Mouse (Mus musculus): ENCODE results near the gene Trex1. TPM values are rescaled to one million over a fixed set of nuclear protein-coding genes. Genes with fewer than 3 reads are reported as not detected.

Trex1 gene
- polyA plus RNA-seq, 1 experiment from 2014 or later: 14.5 TPM

GRCm38 (mm10) chr9:109046306-109046705 is 13.2 kb downstream of the Trex1 start:
- Histone ChIP-seq H3K36me3 (no peaks in the 10 kb centered on the region), H3K4me2 (replicated peaks) (no peak overlapping the region), H3K4me1 (replicated peaks) (no peaks in the 10 kb centered on the region), H3K27ac (no peak overlapping the region), H3K27me3 (no peaks in the 10 kb centered on the region), H3K9ac (replicated peaks) (no peak overlapping the region), H3K9me3 (no peaks in the 10 kb centered on the region), H3K4me3 (replicated peaks) (no peak overlapping the region)
- WGBS: 42% methylated on average over 5 of the region's 5 CpGs
- 0 out of 2 replicates have a peak, but pooled peaks have one; percentile 17 for ATAC-seq

- Histone ChIP-seq H3K9ac (replicated peaks) (no peak overlapping the region), H3K36me3 (no peaks in the 10 kb centered on the region), H3K4me1 (replicated peaks) (peaks cover 16% of the 10 kb centered on the region), H3K9me3 (no peaks in the 10 kb centered on the region), H3K4me3 (replicated peaks) (no peak overlapping the region), H3K27ac (no peak overlapping the region), H3K27me3 (no peaks in the 10 kb centered on the region), H3K4me2 (replicated peaks) (no peak overlapping the region)
- ATAC-seq: no peak
- 82% methylated on average over 7 of the region's 7 CpGs for WGBS
Measured at GRCm38 (mm10) chr9:109041351-109041750, 18.2 kb downstream of the Trex1 start.

DNA sequence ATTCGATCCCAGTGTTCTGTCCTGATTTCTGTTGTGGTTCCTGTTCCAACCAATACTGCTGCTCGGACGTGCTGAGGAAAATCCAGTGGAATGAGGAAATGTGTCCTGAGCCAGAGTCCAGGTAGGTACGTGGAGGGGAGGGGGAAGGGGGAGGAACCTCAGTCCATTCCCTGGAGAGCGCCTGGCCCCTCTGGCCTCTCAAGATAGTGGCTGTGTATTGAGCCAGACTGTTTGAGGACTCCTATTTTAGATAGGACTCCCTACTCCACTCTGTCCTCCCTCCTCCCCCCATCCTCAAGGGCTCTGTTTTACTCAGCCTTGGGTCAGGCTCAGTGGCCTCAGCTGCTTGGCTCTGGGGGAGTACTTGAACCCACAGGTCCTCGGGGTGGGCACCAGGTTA is 18.6 kb downstream of the Trex1 start:
- H3K9me3 ChIP-seq: no peaks in the 10 kb centered on the region

DNA sequence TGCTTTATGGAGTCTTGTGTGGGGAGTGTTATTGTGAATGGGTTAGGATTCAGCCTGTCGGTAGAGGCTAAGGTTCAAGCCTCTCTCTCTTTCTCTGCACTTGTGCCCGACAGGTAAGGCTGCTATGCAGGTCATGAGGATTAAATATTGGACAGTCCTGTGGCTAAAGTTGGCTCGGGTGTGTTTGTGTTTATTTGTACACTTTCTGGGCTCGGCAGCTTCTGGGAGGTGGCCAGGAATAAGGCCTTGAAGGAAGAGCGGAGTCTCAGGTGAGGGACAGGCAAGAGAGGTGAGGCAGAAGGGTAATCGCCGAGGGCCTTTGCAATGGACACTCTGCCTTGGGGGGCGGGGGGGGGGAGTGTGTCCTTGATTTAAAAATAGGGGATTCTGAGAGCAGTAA is 19.3 kb downstream of the Trex1 start:
- ATAC-seq: no peak
- WGBS: 84% methylated on average over 8 of the region's 8 CpGs
- H3K4me1 ChIP-seq (replicated peaks): peaks cover 16% of the 10 kb centered on the region

More for the DNA sequence above, 18.6 kb downstream of the Trex1 start:
- 64% methylated on average over 6 of the region's 6 CpGs for WGBS
- no peaks in the 10 kb centered on the region for H3K27me3 ChIP-seq
- no peak overlapping the region for H3K4me2 ChIP-seq (replicated peaks)
- no peak for ATAC-seq
- H3K4me3 ChIP-seq (replicated peaks): no peak overlapping the region
- peaks cover 16% of the 10 kb centered on the region for H3K4me1 ChIP-seq (replicated peaks)
- no peak overlapping the region for H3K27ac ChIP-seq
- no peak overlapping the region; the same call in 1 of the 2 replicates for H3K9ac ChIP-seq (replicated peaks)
- no peaks in the 10 kb centered on the region for H3K36me3 ChIP-seq

GRCm38 (mm10) chr9:109039681-109040080 is 19.9 kb downstream of the Trex1 start:
- H3K9ac ChIP-seq (replicated peaks): no peak overlapping the region
- H3K4me1 ChIP-seq (replicated peaks): peaks cover 16% of the 10 kb centered on the region
- no peaks in the 10 kb centered on the region for H3K27me3 ChIP-seq
- H3K4me3 ChIP-seq (replicated peaks): no peak overlapping the region
- H3K9me3 ChIP-seq: no peaks in the 10 kb centered on the region
- H3K27ac ChIP-seq: no peak overlapping the region
- ATAC-seq: no peak
- 82% methylated on average over 4 of the region's 4 CpGs for WGBS
- H3K4me2 ChIP-seq (replicated peaks): no peak overlapping the region
- H3K36me3 ChIP-seq: no peaks in the 10 kb centered on the region

More for the DNA sequence above, 19.3 kb downstream of the Trex1 start:
- Histone ChIP-seq H3K4me3 (replicated peaks) (no peak overlapping the region), H3K27ac (no peak overlapping the region), H3K27me3 (no peaks in the 10 kb centered on the region), H3K9me3 (no peaks in the 10 kb centered on the region), H3K9ac (replicated peaks) (no peak overlapping the region), H3K4me2 (replicated peaks) (no peak overlapping the region), H3K36me3 (no peaks in the 10 kb centered on the region)

DNA sequence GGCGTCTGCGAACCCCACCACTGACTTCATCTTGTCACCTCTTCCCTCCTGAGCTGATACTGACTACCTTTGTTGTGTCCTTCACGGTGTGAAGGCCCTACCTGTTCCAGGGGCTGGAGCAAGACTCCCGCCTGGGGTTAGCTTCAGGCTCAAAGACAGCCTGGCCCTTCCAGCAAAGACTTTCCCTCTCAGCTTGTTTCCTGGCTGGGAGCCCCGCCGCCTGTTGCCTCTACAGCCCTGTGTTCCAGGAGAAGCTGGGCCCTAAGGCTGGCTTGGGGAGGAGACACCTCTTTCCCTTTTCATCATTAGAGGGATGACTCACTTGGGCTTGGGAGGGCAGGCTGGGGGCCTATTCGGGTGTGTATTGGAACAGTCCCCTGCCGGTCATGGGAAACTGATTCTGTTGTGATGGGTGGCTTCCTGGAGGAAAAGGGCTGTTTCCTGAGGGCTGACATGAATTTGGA is 20.6 kb downstream of the Trex1 start:
- no peak overlapping the region for H3K27ac ChIP-seq
- H3K4me3 ChIP-seq (replicated peaks): peak overlapping the region; percentile 64
- ATAC-seq: peak; percentile 65
- H3K9me3 ChIP-seq: no peaks in the 10 kb centered on the region
- H3K36me3 ChIP-seq: no peaks in the 10 kb centered on the region
- H3K4me1 ChIP-seq (replicated peaks): peaks cover 16% of the 10 kb centered on the region
- no peaks in the 10 kb centered on the region for H3K27me3 ChIP-seq
- 22% methylated on average over 8 of the region's 8 CpGs for WGBS
- peak overlapping the region; percentile 88 for H3K4me2 ChIP-seq (replicated peaks)
- peak overlapping the region; percentile 78 for H3K9ac ChIP-seq (replicated peaks)

GRCm38 (mm10) chr9:109038086-109038895 is 21.2 kb downstream of the Trex1 start, which contains the start of gene Shisa5:
Shisa5 (plus strand) TSS chr9:109038565.
- peak; percentile 87 for ATAC-seq
- peak within 1 kb of the TSS; percentile 64 for H3K4me3 ChIP-seq (replicated peaks)
- H3K4me2 ChIP-seq (replicated peaks): peak within 1 kb of the TSS; percentile 88
- H3K9me3 ChIP-seq: no peaks in the 10 kb centered on the region
- WGBS: under 1% methylated on average over 40 of the region's 40 CpGs
- peaks cover 16% of the 10 kb centered on the region for H3K4me1 ChIP-seq (replicated peaks)
- H3K27me3 ChIP-seq: no peaks in the 10 kb centered on the region
- H3K9ac ChIP-seq (replicated peaks): peak within 1 kb of the TSS; percentile 78
- no peak within 1 kb of the TSS for H3K27ac ChIP-seq
- no peaks in the 10 kb centered on the region for H3K36me3 ChIP-seq

- no peaks in the 10 kb centered on the region for H3K4me1 ChIP-seq (replicated peaks)
- no peak overlapping the region for H3K4me3 ChIP-seq (replicated peaks)
- no peaks in the 10 kb centered on the region for H3K9me3 ChIP-seq
- WGBS: 89% methylated on average over 6 of the region's 6 CpGs
- H3K36me3 ChIP-seq: peaks cover 25% of the 10 kb centered on the region
- no peak for ATAC-seq
- H3K27ac ChIP-seq: no peak overlapping the region
- H3K27me3 ChIP-seq: no peaks in the 10 kb centered on the region
- no peak overlapping the region for H3K4me2 ChIP-seq (replicated peaks)
- H3K9ac ChIP-seq (replicated peaks): no peak overlapping the region
Measured at GRCm38 (mm10) chr9:109032435-109032834, 27.1 kb downstream of the Trex1 start.

DNA sequence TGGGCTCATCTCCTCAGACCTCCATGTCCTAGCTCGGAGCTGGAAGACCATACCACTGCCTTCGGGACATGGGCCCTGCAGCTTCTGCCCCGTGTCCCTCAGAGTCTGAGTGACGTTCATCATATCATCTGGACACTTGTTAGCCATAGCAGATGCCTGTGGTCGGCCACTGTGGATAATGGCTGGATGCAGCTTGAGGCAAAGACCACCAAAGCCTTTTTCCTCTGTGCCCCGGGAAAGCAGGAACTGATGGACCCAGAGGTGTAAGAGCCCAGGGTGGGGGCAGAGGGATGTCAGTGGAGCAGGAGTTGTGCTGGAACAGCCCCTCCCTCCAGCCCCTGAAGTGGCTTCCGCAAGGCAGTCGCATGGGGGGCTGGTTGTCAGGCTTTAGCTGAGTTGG is 27.8 kb downstream of the Trex1 start:
- 88% methylated on average over 8 of the region's 8 CpGs for WGBS
- no peak overlapping the region for H3K4me2 ChIP-seq (replicated peaks)
- peaks cover 32% of the 10 kb centered on the region for H3K36me3 ChIP-seq
- ATAC-seq: no peak
- H3K27me3 ChIP-seq: no peaks in the 10 kb centered on the region
- no peak overlapping the region for H3K4me3 ChIP-seq (replicated peaks)
- no peaks in the 10 kb centered on the region for H3K9me3 ChIP-seq
- no peak overlapping the region for H3K27ac ChIP-seq
- H3K9ac ChIP-seq (replicated peaks): no peak overlapping the region
- H3K4me1 ChIP-seq (replicated peaks): no peaks in the 10 kb centered on the region

DNA sequence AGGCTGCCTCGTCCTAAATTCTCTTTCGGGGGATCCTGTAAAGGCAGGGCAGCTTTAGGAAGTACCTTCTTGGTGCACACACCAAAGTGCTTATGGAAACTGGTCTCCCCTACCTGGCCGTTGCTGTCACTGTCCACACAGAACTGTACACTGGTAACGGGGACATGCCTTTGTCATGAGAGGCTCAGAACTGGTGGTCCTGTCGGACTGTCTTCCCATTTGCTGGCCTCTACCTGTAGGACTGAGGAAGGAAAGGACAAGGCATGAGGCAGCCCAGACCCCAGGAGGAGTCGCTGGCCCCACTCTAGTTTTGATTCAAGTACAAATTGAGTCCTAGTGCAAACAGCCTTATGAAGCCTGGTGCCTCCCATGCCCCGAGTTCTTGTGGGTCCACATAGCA is 28.5 kb downstream of the Trex1 start:
- 92% methylated on average over 7 of the region's 7 CpGs for WGBS
- no peaks in the 10 kb centered on the region for H3K4me1 ChIP-seq (replicated peaks)
- H3K27ac ChIP-seq: no peak overlapping the region
- no peak overlapping the region for H3K4me3 ChIP-seq (replicated peaks)
- no peaks in the 10 kb centered on the region for H3K27me3 ChIP-seq
- H3K9me3 ChIP-seq: no peaks in the 10 kb centered on the region
- H3K36me3 ChIP-seq: peaks cover 36% of the 10 kb centered on the region
- H3K9ac ChIP-seq (replicated peaks): no peak overlapping the region
- ATAC-seq: no peak
- H3K4me2 ChIP-seq (replicated peaks): no peak overlapping the region

- Histone ChIP-seq H3K27ac (no peak overlapping the region), H3K4me2 (replicated peaks) (no peak overlapping the region), H3K27me3 (no peaks in the 10 kb centered on the region), H3K4me3 (replicated peaks) (no peak overlapping the region), H3K9ac (replicated peaks) (no peak overlapping the region), H3K9me3 (no peaks in the 10 kb centered on the region), H3K4me1 (replicated peaks) (no peaks in the 10 kb centered on the region), H3K36me3 (peaks cover 43% of the 10 kb centered on the region)
- no peak for ATAC-seq
- 74% methylated on average over 3 of the region's 3 CpGs for WGBS
Measured at GRCm38 (mm10) chr9:109030312-109030711, 29.2 kb downstream of the Trex1 start.

GRCm38 (mm10) chr9:109028919-109029318 is 30.6 kb downstream of the Trex1 start:
- WGBS: 82% methylated on average over 5 of the region's 5 CpGs
- H3K4me3 ChIP-seq (replicated peaks): no peak overlapping the region
- no peaks in the 10 kb centered on the region for H3K9me3 ChIP-seq
- H3K9ac ChIP-seq (replicated peaks): no peak overlapping the region
- peaks cover 49% of the 10 kb centered on the region for H3K36me3 ChIP-seq
- no peak overlapping the region for H3K4me2 ChIP-seq (replicated peaks)
- no peaks in the 10 kb centered on the region for H3K27me3 ChIP-seq
- H3K4me1 ChIP-seq (replicated peaks): no peaks in the 10 kb centered on the region
- no peak for ATAC-seq
- H3K27ac ChIP-seq: no peak overlapping the region

Measured in midbrain, embryonic 13.5 days (tissue).